In the genomic region with DNA sequence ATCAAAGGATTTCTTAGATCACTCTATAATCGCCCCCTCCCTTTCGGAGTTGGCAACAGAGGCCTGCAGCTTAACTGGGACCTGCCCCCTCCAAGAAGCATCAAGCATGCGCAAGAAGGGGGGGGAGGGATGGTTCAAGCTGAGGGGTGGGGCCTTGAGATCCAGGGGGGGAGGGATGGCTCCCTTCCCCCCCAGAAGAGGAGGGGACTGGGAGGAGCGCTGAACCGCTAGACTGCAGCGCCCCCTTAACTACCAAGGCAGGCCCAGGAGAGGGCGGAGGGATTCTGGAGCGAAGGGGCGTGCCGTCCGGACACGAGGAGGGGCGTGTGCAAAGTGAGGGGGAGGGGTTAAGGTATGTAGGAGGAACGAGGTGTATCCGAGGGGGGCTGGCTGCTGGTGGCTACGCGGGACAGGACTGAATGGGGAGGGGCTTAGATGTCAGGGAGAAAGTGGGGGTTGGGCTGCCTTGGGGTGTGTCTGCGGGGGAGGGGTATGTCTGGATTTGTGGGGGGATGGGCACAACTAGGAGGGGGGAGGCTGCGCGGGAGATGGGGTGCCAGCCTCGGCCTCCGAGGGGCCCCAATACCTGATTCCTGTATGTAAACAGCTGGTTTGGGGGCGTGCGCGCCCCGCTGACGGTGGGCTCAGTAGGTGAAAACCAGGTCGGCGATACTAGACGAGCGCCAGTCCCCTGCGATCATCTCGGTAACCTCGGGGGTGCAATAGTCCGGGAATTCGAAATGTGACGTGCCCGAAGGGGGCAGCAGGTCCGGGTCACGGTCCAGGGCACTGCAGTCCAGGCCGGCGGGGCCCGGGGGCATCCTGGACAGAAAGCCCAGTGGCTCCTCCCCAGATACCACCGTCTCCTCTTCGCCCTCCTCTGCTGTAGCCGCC, we compare ENCODE assay signal across 8 mouse cellular contexts. TPM values are rescaled to one million over a fixed set of nuclear protein-coding genes. Genes with fewer than 3 reads are reported as not detected.
A peak's percentile ranks its signal among the peaks of the same experiment; 100 is the strongest.
DNase-seq lines count a peak whose midpoint lies in the region; ATAC-seq lines count a peak whose summit lies in the region.

No protein-coding gene starts in this region.

- peak overlapping the region; percentile 86 for H3K9ac ChIP-seq in hindbrain, embryonic 15.5 days

- peak; percentile 61 for ATAC-seq in common myeloid progenitor, adult 5-6 weeks (replicated peaks; ENCODE audit: low read depth, poor library complexity, severe bottlenecking)
- ATAC-seq in hindbrain, embryonic 15.5 days (ENCODE audit: low FRiP score, low read depth), result peak; percentile 74

- H3K27ac ChIP-seq in hindbrain, embryonic 15.5 days (replicated peaks), result peak overlapping the region; percentile 100

- DNase-seq in T-cell, adult 2 months (ENCODE audit: low spot score), result peak; percentile 56
- peak; percentile 66 for DNase-seq in gastrocnemius, adult 18-20 months (ENCODE audit: low spot score)
- peak; percentile 78 to 82 for DNase-seq in left cerebral cortex, adult 18-20 months (ENCODE audit: low spot score in 2 of 2)
- peak; percentile 87 for DNase-seq in lung, postnatal 36 days
- DNase-seq in retina, postnatal 7 days (ENCODE audit: low read depth, low spot score), result peak; percentile 96
- peak; percentile 81 for DNase-seq in thymus, postnatal 4 days

- no peaks in the 10 kb centered on the region for H3K27me3 ChIP-seq in hindbrain, embryonic 15.5 days

- no peaks in the 10 kb centered on the region for H3K36me3 ChIP-seq in hindbrain, embryonic 15.5 days

- H3K9me3 ChIP-seq in hindbrain, embryonic 15.5 days, result no peaks in the 10 kb centered on the region

- H3K4me1 ChIP-seq in hindbrain, embryonic 15.5 days (replicated peaks), result peaks cover 44% of the 10 kb centered on the region

- WGBS in hindbrain, embryonic 15.5 days, result under 1% methylated on average over 43 of the region's 46 CpGs

- H3K4me3 ChIP-seq in hindbrain, embryonic 15.5 days, result peak overlapping the region; percentile 75

- H3K4me2 ChIP-seq in hindbrain, embryonic 15.5 days, result peak overlapping the region; percentile 94

RNA-seq across cellular contexts. Expression of a gene that starts 1.5 kb away (rescaled TPM):
- 3.3 and 3.7 TPM in 2 replicates for total RNA-seq in common myeloid progenitor, adult 5-6 weeks (2017)
- under 1 TPM; 0.34 to 0.57 TPM for total RNA-seq in gastrocnemius, adult 18-20 months (2021)
- polyA plus RNA-seq in hindbrain, embryonic 15.5 days (2015; fragmentation: Nextera tagmentation; extraction: Ambion mirVana), result 13.8 and 14.9 TPM in 2 replicates
- 10 to 100 TPM; 11.8 to 15.9 TPM for total RNA-seq in left cerebral cortex, adult 18-20 months (2021)

RNA-seq across cellular contexts. Expression of a gene that starts 18.5 kb away (rescaled TPM):
- total RNA-seq in common myeloid progenitor, adult 5-6 weeks (2017), result 3.7 and 4.3 TPM in 2 replicates
- under 1 TPM; 0.62 to 0.76 TPM for total RNA-seq in gastrocnemius, adult 18-20 months (2021)
- polyA plus RNA-seq in hindbrain, embryonic 15.5 days (2015; fragmentation: Nextera tagmentation; extraction: Ambion mirVana), result 18.6 TPM in 2 replicates
- 1 to 10 TPM; 9.4 TPM for total RNA-seq in left cerebral cortex, adult 18-20 months (2021)

RNA-seq across cellular contexts. Expression of a gene that starts 19.0 kb away (rescaled TPM):
- total RNA-seq in common myeloid progenitor, adult 5-6 weeks (2017), result not detected in 2 replicates
- not detected for total RNA-seq in gastrocnemius, adult 18-20 months (2021)
- 2.2 and 2.3 TPM in 2 replicates for polyA plus RNA-seq in hindbrain, embryonic 15.5 days (2015; fragmentation: Nextera tagmentation; extraction: Ambion mirVana)
- total RNA-seq in left cerebral cortex, adult 18-20 months (2021), result 1 to 10 TPM; 1.6 to 2.1 TPM

RNA-seq across cellular contexts. Expression of a gene that starts 19.9 kb away (rescaled TPM):
- not detected in 2 replicates for total RNA-seq in common myeloid progenitor, adult 5-6 weeks (2017)
- total RNA-seq in gastrocnemius, adult 18-20 months (2021), result not detected
- polyA plus RNA-seq in hindbrain, embryonic 15.5 days (2015; fragmentation: Nextera tagmentation; extraction: Ambion mirVana), result 50.6 and 60.3 TPM in 2 replicates
- 100 to 1,000 TPM in 1 of 2 experiments, 10 to 100 TPM in 1; 96.7 to 104 TPM for total RNA-seq in left cerebral cortex, adult 18-20 months (2021)

RNA-seq across cellular contexts. Expression of a gene that starts 52.5 kb away (rescaled TPM):
- not detected in 2 replicates for total RNA-seq in common myeloid progenitor, adult 5-6 weeks (2017)
- 1 to 10 TPM in 1 of 2 experiments, under 1 TPM in 1; 0.55 to 1.5 TPM for total RNA-seq in gastrocnemius, adult 18-20 months (2021)
- polyA plus RNA-seq in hindbrain, embryonic 15.5 days (2015; fragmentation: Nextera tagmentation; extraction: Ambion mirVana), result 1.8 TPM in 2 replicates
- total RNA-seq in left cerebral cortex, adult 18-20 months (2021), result under 1 TPM; 0.59 to 0.70 TPM

Comparison
In these comparisons a context has a peak if more than half of its experiments do, and no peak if none do; other contexts are left out.
1. Peak in every context shown above with its lines: DNase-seq, ATAC-seq, H3K4me3 ChIP-seq and H3K27ac ChIP-seq.